8 mouse cellular contexts compared by ENCODE assay signal in genomic region chr4:33018361-33018999, GRCm38 (mm10). TPM values are rescaled to one million over a fixed set of nuclear protein-coding genes. Genes with fewer than 3 reads are reported as not detected.
DNase-seq lines count a peak whose midpoint lies in the region; ATAC-seq and TF ChIP-seq lines count a peak whose summit lies in the region.

No protein-coding gene starts in this region.

- peak; percentile 94 for ATAC-seq in erythroid progenitor cell, adult 5-6 weeks (replicated peaks; ENCODE audit: low FRiP score, poor library complexity, severe bottlenecking)
- ATAC-seq in heart, embryonic 12.5 days (ENCODE audit: insufficient number of reproducible peaks, low FRiP score): peak; percentile 42; the same call in 1 of the 2 replicates
- 0 out of 2 replicates have a peak, but pooled peaks have one; percentile 51 for ATAC-seq in liver, embryonic 11.5 days (replicated peaks; ENCODE audit: low FRiP score)
- peak; percentile 76 for ATAC-seq in stomach, embryonic 14.5 days (ENCODE audit: insufficient number of reproducible peaks, insufficient read depth, low FRiP score, low read depth)

- TF ChIP-seq CTCF in C2C12 (IDR thresholded peaks at IDR 0.05; ENCODE audit: control insufficient read depth, insufficient read depth, insufficient read length): peak; percentile 76

- 0 out of 2 replicates have a peak, but pooled peaks cover 4% of the 10 kb centered on the region for H3K4me1 ChIP-seq in heart, embryonic 12.5 days (replicated peaks)
- no peaks in the 10 kb centered on the region for H3K4me1 ChIP-seq in liver, embryonic 11.5 days (replicated peaks; ENCODE audit: control insufficient read depth, insufficient read depth, low read length)
- H3K4me1 ChIP-seq in stomach, embryonic 14.5 days (ENCODE audit: control insufficient read depth, insufficient read depth, low read length): no peaks in the 10 kb centered on the region

- no peak overlapping the region for H3K9ac ChIP-seq in heart, embryonic 12.5 days
- H3K9ac ChIP-seq in liver, embryonic 11.5 days (ENCODE audit: low read depth, low read length): no peak overlapping the region
- H3K9ac ChIP-seq in stomach, embryonic 14.5 days (replicated peaks; ENCODE audit: low read depth, low read length): no peak overlapping the region

- H3K4me2 ChIP-seq in heart, embryonic 12.5 days: no peak overlapping the region
- no peak overlapping the region for H3K4me2 ChIP-seq in liver, embryonic 11.5 days
- H3K4me2 ChIP-seq in stomach, embryonic 14.5 days (replicated peaks; ENCODE audit: low read depth, low read length): no peak overlapping the region

- no peaks in the 10 kb centered on the region for H3K9me3 ChIP-seq in heart, embryonic 12.5 days (replicated peaks)
- no peaks in the 10 kb centered on the region for H3K9me3 ChIP-seq in liver, embryonic 11.5 days (ENCODE audit: control insufficient read depth, low read length)
- H3K9me3 ChIP-seq in stomach, embryonic 14.5 days (ENCODE audit: control insufficient read depth, low read depth, low read length): no peaks in the 10 kb centered on the region

- H3K27ac ChIP-seq in heart, embryonic 12.5 days (ENCODE audit: poor library complexity, severe bottlenecking): no peak overlapping the region
- no peak overlapping the region for H3K27ac ChIP-seq in liver, embryonic 11.5 days (ENCODE audit: low read depth, low read length)
- H3K27ac ChIP-seq in stomach, embryonic 14.5 days (ENCODE audit: low read length): no peak overlapping the region

- WGBS in heart, embryonic 12.5 days: 47% methylated on average over 9 of the region's 9 CpGs
- 45% methylated on average over 9 of the region's 9 CpGs for WGBS in liver, embryonic 11.5 days
- WGBS in stomach, embryonic 14.5 days: 53% methylated on average over 9 of the region's 9 CpGs

- no peaks in the 10 kb centered on the region for H3K27me3 ChIP-seq in C2C12 (ENCODE audit: control insufficient read depth, insufficient read depth, insufficient read length)
- H3K27me3 ChIP-seq in heart, embryonic 12.5 days (replicated peaks): no peaks in the 10 kb centered on the region
- H3K27me3 ChIP-seq in liver, embryonic 11.5 days (replicated peaks; ENCODE audit: control insufficient read depth, insufficient read depth, low read length): no peaks in the 10 kb centered on the region
- H3K27me3 ChIP-seq in stomach, embryonic 14.5 days (ENCODE audit: control insufficient read depth, insufficient read depth, low read length): no peaks in the 10 kb centered on the region

- peak; percentile 96 for DNase-seq in brain, adult 2 months (ENCODE audit: low read depth, low spot score)
- DNase-seq in kidney, postnatal 10 days: peak; percentile 93
- peak; percentile 83 for DNase-seq in liver, embryonic 11.5 days (ENCODE audit: low spot score)
- DNase-seq in neural tube, embryonic 10.5 days (ENCODE audit: extremely low spot score, low spot score): peak; percentile 89

- no peaks in the 10 kb centered on the region for H3K79me2 ChIP-seq in C2C12 (ENCODE audit: control insufficient read depth, insufficient read depth)

- H3K79me3 ChIP-seq in C2C12 (ENCODE audit: low read depth): no peaks in the 10 kb centered on the region

- H3K36me3 ChIP-seq in C2C12 (ENCODE audit: control insufficient read depth, insufficient read depth): no peaks in the 10 kb centered on the region
- H3K36me3 ChIP-seq in heart, embryonic 12.5 days: peaks cover 32% of the 10 kb centered on the region
- no peaks in the 10 kb centered on the region for H3K36me3 ChIP-seq in liver, embryonic 11.5 days (ENCODE audit: control insufficient read depth, insufficient read depth, low read length)
- H3K36me3 ChIP-seq in stomach, embryonic 14.5 days (ENCODE audit: control insufficient read depth, insufficient read depth, low read length): no peaks in the 10 kb centered on the region

- no peak overlapping the region for H3ac ChIP-seq in C2C12 (ENCODE audit: control insufficient read depth, insufficient read length, low read depth)

- no peak overlapping the region for H3K4me3 ChIP-seq in C2C12 (ENCODE audit: insufficient read depth, poor library complexity, severe bottlenecking)
- no peak overlapping the region for H3K4me3 ChIP-seq in heart, embryonic 12.5 days
- H3K4me3 ChIP-seq in liver, embryonic 11.5 days (ENCODE audit: low read depth, low read length): no peak overlapping the region
- no peak overlapping the region for H3K4me3 ChIP-seq in stomach, embryonic 14.5 days (ENCODE audit: low read depth, low read length)

TF ChIP-seq in C2C12, 6 proteins besides CTCF, POLR2A, EP300 and RAD21:
- TF ChIP-seq USF1 (IDR thresholded peaks at IDR 0.05; ENCODE audit: low read depth): peak; percentile 29
- TF ChIP-seq MYOD1 (IDR thresholded peaks at IDR 0.05; ENCODE audit: control insufficient read depth, insufficient read length, low read depth): no peak

RNA-seq across cellular contexts. Expression of gene Ube2j1, which starts 12.7 kb away (rescaled TPM):
- 42.7 TPM for polyA plus RNA-seq in C2C12 (2012; fragmentation: generic; extraction: Trizol)
- total RNA-seq in erythroid progenitor cell, adult 5-6 weeks (2015; ENCODE audit: low replicate concordance): 36.9 and 49.0 TPM in 2 replicates
- 34.3 and 34.7 TPM in 2 replicates for total RNA-seq in erythroid progenitor cell, adult 5-6 weeks (2017; ENCODE audit: low replicate concordance)
- polyA plus RNA-seq in heart, embryonic 12.5 days (2016; fragmentation: Nextera tagmentation; extraction: Ambion mirVana): 30.6 and 35.5 TPM in 2 replicates
- polyA plus RNA-seq in liver, embryonic 11.5 days (2014; fragmentation: Nextera tagmentation; extraction: Ambion mirVana): 43.6 and 44.3 TPM in 2 replicates
- polyA plus RNA-seq in stomach, embryonic 14.5 days (2014; fragmentation: Nextera tagmentation; extraction: Ambion mirVana): 38.2 and 45.5 TPM in 2 replicates

RNA-seq across cellular contexts. Expression of gene Rragd, which starts 35.6 kb away (rescaled TPM):
- 4.9 TPM for polyA plus RNA-seq in C2C12 (2012; fragmentation: generic; extraction: Trizol)
- 3.2 and 7.1 TPM in 2 replicates for total RNA-seq in erythroid progenitor cell, adult 5-6 weeks (2015; ENCODE audit: low replicate concordance)
- total RNA-seq in erythroid progenitor cell, adult 5-6 weeks (2017; ENCODE audit: low replicate concordance): 6.3 and 13.5 TPM in 2 replicates
- polyA plus RNA-seq in heart, embryonic 12.5 days (2016; fragmentation: Nextera tagmentation; extraction: Ambion mirVana): 61.2 and 64.1 TPM in 2 replicates
- 4.6 and 4.9 TPM in 2 replicates for polyA plus RNA-seq in liver, embryonic 11.5 days (2014; fragmentation: Nextera tagmentation; extraction: Ambion mirVana)
- 7.1 and 11.0 TPM in 2 replicates for polyA plus RNA-seq in stomach, embryonic 14.5 days (2014; fragmentation: Nextera tagmentation; extraction: Ambion mirVana)

RNA-seq across cellular contexts. Expression of gene Gabrr2, which starts 44.3 kb away (rescaled TPM):
- 0.11 TPM for polyA plus RNA-seq in C2C12 (2012; fragmentation: generic; extraction: Trizol)
- not detected in 2 replicates for total RNA-seq in erythroid progenitor cell, adult 5-6 weeks (2015; ENCODE audit: low replicate concordance)
- total RNA-seq in erythroid progenitor cell, adult 5-6 weeks (2017; ENCODE audit: low replicate concordance): not detected in 2 replicates
- polyA plus RNA-seq in heart, embryonic 12.5 days (2016; fragmentation: Nextera tagmentation; extraction: Ambion mirVana): 0.28 TPM in 1 of 2 replicates, not detected in the other
- polyA plus RNA-seq in liver, embryonic 11.5 days (2014; fragmentation: Nextera tagmentation; extraction: Ambion mirVana): not detected in 2 replicates
- polyA plus RNA-seq in stomach, embryonic 14.5 days (2014; fragmentation: Nextera tagmentation; extraction: Ambion mirVana): 0.25 and 0.41 TPM in 2 replicates

Comparison
In these comparisons a context has a peak if more than half of its experiments do, and no peak if none do; other contexts are left out.
1. ATAC-seq: peak in every context shown above with its lines; median percentile 94 in erythroid progenitor cell, adult 5-6 weeks; 76 in stomach, embryonic 14.5 days; 51 in liver, embryonic 11.5 days; 42 in heart, embryonic 12.5 days.